Mouse (Mus musculus): ENCODE data around the gene Yrdc.

DNA sequence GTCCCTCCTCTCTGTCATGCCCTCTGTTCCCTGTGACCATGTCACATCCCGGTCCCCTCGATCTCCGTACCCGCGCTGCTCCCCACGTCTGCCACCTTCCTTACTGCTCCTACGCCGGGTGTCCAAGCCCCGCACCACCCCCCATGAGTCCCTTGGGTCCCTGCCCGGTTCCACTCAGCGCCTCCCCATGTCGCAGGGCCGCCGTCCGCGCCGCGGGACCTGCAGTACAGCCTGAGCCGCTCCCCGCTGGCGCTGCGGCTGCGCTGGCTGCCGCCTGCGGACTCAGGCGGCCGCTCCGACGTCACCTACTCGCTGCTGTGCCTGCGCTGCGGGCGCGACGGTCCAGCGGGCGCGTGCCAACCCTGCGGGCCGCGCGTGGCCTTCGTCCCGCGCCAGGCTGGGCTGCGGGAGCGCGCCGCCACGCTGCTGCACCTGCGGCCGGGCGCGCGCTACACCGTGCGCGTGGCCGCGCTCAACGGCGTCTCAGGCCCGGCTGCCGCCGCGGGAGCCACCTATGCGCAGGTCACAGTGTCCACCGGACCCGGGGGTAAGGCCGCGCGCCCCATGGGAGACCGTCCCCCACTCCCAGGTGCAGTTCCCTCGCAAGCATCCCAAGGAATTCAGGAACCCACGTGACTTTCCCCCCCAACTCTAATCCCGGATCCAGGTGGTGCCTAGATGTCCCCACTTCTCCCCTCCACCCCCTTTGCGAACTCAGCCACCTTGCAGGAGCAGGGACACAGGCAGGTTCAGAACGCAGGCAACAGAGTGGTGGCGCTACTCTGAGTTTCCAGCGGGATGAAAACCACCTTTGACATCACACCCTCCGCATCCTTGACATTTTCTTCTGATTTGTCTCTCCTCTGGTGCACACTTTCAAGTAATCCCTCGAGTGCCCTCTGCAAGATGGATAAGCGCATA lies 44.3 kb downstream of the Yrdc start:
- no peak for TF ChIP-seq CTCF (IDR thresholded peaks at IDR 0.05; ENCODE audit: low read depth)
- no peak for TF ChIP-seq EP300 (IDR thresholded peaks at IDR 0.05; ENCODE audit: low read depth)

Data from liver, embryonic 14.5 days (tissue).